Mouse (Mus musculus) right cerebral cortex, postnatal 36 days (tissue): Measurements from ENCODE around the gene Lyar.

Experiments
- DNase-seq, 2 experiments: peaks; one replicate each; pipeline ENCODE4 v3.0.0; 2022; ENCODE audit warnings: low spot score in 2 of 2, mixed read lengths in 1 of 2

Lyar gene

GRCm38 (mm10) chr5:38255644-38256043 is 35.4 kb downstream of the Lyar start:
- DNase-seq, result no peak

GRCm38 (mm10) chr5:38256551-38256950 is 36.3 kb downstream of the Lyar start:
- no peak for DNase-seq

- DNase-seq, result no peak
These were observed 37.9 kb downstream of the Lyar start for GRCm38 (mm10) chr5:38258034-38258772.

- DNase-seq, result no peak
These were observed 38.5 kb downstream of the Lyar start for GRCm38 (mm10) chr5:38258773-38259146.

- DNase-seq, result no peak
These were observed 39.3 kb downstream of the Lyar start for GRCm38 (mm10) chr5:38259455-38260106.

- peak; percentile 43 to 54 for DNase-seq
These were observed 39.9 kb downstream of the Lyar start, which contains the start of gene Tmem128 for GRCm38 (mm10) chr5:38260107-38260682. Gene Tmem128, plus strand, starts transcription at chr5:38260185.

- DNase-seq, result no peak
These were observed 50.7 kb downstream of the Lyar start for GRCm38 (mm10) chr5:38270942-38271341.

GRCm38 (mm10) chr5:38273831-38274230 is 53.6 kb downstream of the Lyar start:
- no peak for DNase-seq

- no peak for DNase-seq
These were observed 55.5 kb downstream of the Lyar start, which contains the start of gene Otop1 for GRCm38 (mm10) chr5:38275771-38276170. Gene Otop1, plus strand, starts transcription at chr5:38275972.

GRCm38 (mm10) chr5:38276451-38276850 is 56.2 kb downstream of the Lyar start:
- no peak for DNase-seq

- DNase-seq, result no peak
These were observed 57.0 kb downstream of the Lyar start for GRCm38 (mm10) chr5:38277098-38277866.

GRCm38 (mm10) chr5:38277936-38278600 is 57.8 kb downstream of the Lyar start:
- DNase-seq, result no peak

GRCm38 (mm10) chr5:38280075-38280474 is 59.8 kb downstream of the Lyar start:
- DNase-seq, result no peak
